Mouse (Mus musculus) ES-E14 (cell line): ENCODE measurements at regions not wholly inside any gene's neighbourhood (a gene's known extent, or its start where the extent isn't known, plus 50 kb on each side); places are given as distances from the start of the nearest gene placed in this dataset.

Experiments used
- DNase-seq: peaks from one replicate; pipeline ENCODE4 v3.0.0-alpha.2; 2013; ENCODE audit warnings: low read depth, low spot score
- H3K27ac ChIP-seq: 2 replicates; pipeline ENCODE4 v1.5.1; 2012; ENCODE audit warnings: low read depth, mild to moderate bottlenecking, low read length, moderate library complexity, mixed read lengths; ENCODE audit not compliant: poor library complexity, insufficient read depth, severe bottlenecking
- H3K36me3 ChIP-seq: 2 replicates; pipeline ENCODE4 v1.6.1; 2012; ENCODE audit warnings: mild to moderate bottlenecking, low read length, moderate library complexity, mixed read lengths; ENCODE audit not compliant: control insufficient read depth, poor library complexity, insufficient read depth, severe bottlenecking
- H3K4me1 ChIP-seq, 2 experiments: fragments of 150-350 bp in 1 of 2; sonication (generic) in 1 of 2; 2 replicates each; pipeline ENCODE4 v1.6.1; 2012; ENCODE audit warnings: low read length in 2 of 2, mild to moderate bottlenecking in 1 of 2, mixed read lengths in 1 of 2; ENCODE audit not compliant: control insufficient read depth in 2 of 2, insufficient read depth in 2 of 2, poor library complexity in 1 of 2
- H3K4me3 ChIP-seq, 2 experiments: fragments of 150-350 bp in 1 of 2; sonication (generic) in 1 of 2; 2 replicates each; pipeline ENCODE4 v1.5.1; 2012; ENCODE audit warnings: low read length in 2 of 2, low read depth in 1 of 2, mild to moderate bottlenecking in 1 of 2, mixed read lengths in 1 of 2; ENCODE audit not compliant: insufficient read depth in 1 of 2, poor library complexity in 1 of 2, severe bottlenecking in 1 of 2
- H3K9ac ChIP-seq: 2 replicates; pipeline ENCODE4 v1.6.1; 2012; ENCODE audit warnings: low read depth, mild to moderate bottlenecking, low read length, mixed read lengths; ENCODE audit not compliant: poor library complexity, insufficient read depth, severe bottlenecking
- H3K9me3 ChIP-seq: fragments of 150-350 bp; sonication (generic); 2 replicates; pipeline ENCODE4 v1.6.1; 2012; ENCODE audit warnings: low read depth, mild to moderate bottlenecking, low read length; ENCODE audit not compliant: control insufficient read depth, insufficient read depth
- CHD2 ChIP-seq: IDR thresholded peaks from 2 replicates; pipeline ENCODE4 v1.6.1; 2014; ENCODE audit warnings: mild to moderate bottlenecking, low read depth, low read length, inconsistent platforms
- HCFC1 ChIP-seq: IDR thresholded peaks from 2 replicates; pipeline ENCODE4 v1.6.1; 2012; ENCODE audit warnings: low read length, inconsistent platforms, borderline replicate concordance; ENCODE audit not compliant: insufficient read depth
- MAFK ChIP-seq: IDR thresholded peaks from 2 replicates; pipeline ENCODE4 v1.6.1; 2014; ENCODE audit warnings: mild to moderate bottlenecking, low read depth, low read length, inconsistent platforms; ENCODE audit not compliant: insufficient read depth
- ZC3H11A ChIP-seq: IDR thresholded peaks from 2 replicates; pipeline ENCODE4 v1.6.1; 2012; ENCODE audit warnings: low read depth, mild to moderate bottlenecking, inconsistent platforms, low read length, borderline replicate concordance
- ZNF384 ChIP-seq: IDR thresholded peaks from 2 replicates; pipeline ENCODE4 v1.6.1; 2012; ENCODE audit warnings: low read depth, low read length, inconsistent platforms
- in situ Hi-C, 2 experiments: fragments of 600-800 bp; cut with MboI; formaldehyde crosslinking; loops; one replicate each; pipeline ENCODE4 v1.15.1; 2025; ENCODE audit warnings: low sequenced_read_pairs in 2 of 2, inconsistent platforms in 1 of 2; ENCODE audit not compliant: unreplicated experiment in 2 of 2

DNA sequence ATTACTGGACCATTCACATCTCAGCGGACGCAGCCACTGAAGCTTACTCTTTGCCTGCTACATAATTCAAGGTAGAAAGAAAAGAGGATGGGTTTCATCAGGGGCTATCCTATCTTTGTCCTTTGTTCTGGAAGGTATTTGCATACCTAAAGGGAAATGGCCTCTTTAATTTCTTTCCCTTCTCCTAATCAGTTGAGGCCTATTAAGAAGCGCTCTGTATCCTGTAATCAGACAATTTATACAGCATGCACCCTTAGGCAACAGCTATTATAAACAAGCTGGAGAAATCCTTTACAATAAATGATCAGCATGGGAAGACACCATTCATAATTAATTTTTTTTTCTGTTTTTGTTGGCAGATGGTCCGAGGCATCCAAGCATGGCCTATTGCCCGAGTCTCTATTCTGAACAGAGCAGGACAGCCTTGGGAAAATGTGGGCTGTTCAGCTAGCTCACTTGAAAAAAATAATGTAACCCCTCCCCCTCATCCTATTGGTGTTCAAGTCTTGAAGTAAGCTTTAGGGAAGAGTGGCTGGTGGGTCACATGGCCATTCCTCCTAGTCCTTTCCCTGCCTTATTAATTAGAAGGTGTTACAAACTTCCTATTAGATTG, 158.6 kb upstream of the Sall1 start:
- Histone ChIP-seq H3K27ac (no peak overlapping the region), H3K4me1 (0 out of 4 replicates have a peak, but pooled peaks cover 0 to 3% of the 10 kb centered on the region in 2 experiments), H3K36me3 (no peaks in the 10 kb centered on the region), H3K4me3 (no peak overlapping the region), H3K9me3 (no peaks in the 10 kb centered on the region), H3K9ac (no peak overlapping the region)
- in situ Hi-C loops, result no loop called here
- TF ChIP-seq MAFK (no peak), ZNF384 (no peak), CHD2 (no peak), ZC3H11A (no peak), HCFC1 (no peak)
- DNase-seq, result no peak

DNA sequence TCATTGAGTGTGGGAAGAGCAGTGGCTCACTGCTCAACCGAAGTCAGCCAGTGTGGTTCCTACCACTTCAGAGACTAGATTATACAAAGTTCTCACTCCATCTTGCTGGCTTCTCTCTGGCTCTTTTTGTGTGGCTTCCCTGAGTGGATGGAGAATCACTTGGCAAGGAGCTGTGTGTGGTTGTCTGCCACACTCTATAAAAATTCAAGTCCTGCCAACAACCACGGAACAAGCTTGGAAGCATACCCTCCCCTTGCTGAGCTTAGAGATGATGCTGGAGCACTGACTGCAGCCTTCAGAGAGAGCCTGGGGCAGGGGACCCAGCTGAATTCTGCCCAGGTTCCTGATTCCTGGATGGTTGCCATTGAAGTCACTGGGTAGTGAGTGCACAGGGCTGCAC, 156.3 kb upstream of the Sall1 start:
- Histone ChIP-seq H3K36me3 (no peaks in the 10 kb centered on the region), H3K4me3 (no peak overlapping the region), H3K4me1 (peaks cover 0 to 3% of the 10 kb centered on the region in 2 experiments; a peak in 1 of 4 replicates), H3K27ac (no peak overlapping the region), H3K9me3 (no peaks in the 10 kb centered on the region), H3K9ac (no peak overlapping the region)
- in situ Hi-C loops, result no loop called here
- TF ChIP-seq ZNF384, result no peak
- TF ChIP-seq HCFC1, result no peak
- no peak for TF ChIP-seq ZC3H11A
- no peak for TF ChIP-seq CHD2
- TF ChIP-seq MAFK, result no peak
- no peak for DNase-seq

DNA sequence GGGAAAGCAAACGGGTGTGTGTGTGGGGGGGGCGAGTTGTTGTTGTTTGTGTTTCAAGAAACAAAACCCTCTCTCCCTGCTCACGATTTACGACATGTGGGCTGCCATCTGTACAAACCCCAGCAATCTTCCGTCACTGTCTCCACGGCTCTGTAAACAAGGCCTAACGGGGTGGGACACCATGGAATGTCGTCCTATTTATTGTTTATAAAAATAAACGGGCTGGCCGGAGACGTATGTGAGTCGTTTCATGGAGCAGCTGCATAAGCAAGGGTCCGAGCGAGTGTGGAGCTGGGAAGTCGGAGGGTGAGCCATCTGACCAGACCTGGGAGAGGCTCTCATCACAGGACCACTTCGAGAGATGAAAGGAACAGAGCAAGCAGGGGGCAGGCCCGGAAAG, 141.4 kb upstream of the Sall1 start:
- no peak overlapping the region for H3K9ac ChIP-seq
- no peaks in the 10 kb centered on the region for H3K4me1 ChIP-seq
- H3K36me3 ChIP-seq, result no peaks in the 10 kb centered on the region
- DNase-seq, result no peak
- no peak overlapping the region for H3K4me3 ChIP-seq
- H3K9me3 ChIP-seq, result no peaks in the 10 kb centered on the region
- in situ Hi-C loops, result no loop called here
- H3K27ac ChIP-seq, result no peak overlapping the region
- TF ChIP-seq HCFC1 (no peak), MAFK (no peak), ZC3H11A (no peak), ZNF384 (no peak), CHD2 (no peak)

DNA sequence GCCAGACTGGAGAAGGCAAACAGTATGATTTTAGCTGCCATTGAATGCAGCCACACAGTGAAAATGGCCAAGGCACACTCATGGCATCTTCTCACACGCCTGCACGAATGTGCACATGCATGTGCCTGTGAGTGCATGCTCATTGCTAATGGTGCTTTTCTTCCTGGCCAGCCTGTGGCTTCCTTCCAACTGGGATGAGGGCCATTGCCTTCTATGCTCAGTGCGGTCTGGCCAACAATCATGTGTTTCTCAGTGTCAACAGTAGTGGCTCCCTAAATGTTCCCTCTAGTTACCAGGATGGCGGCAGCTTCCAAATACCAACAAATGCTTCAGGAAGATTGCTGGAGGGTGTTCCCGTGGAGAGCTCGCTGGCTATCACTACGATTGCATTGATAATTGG, 131.7 kb upstream of the Sall1 start:
- Histone ChIP-seq H3K27ac (no peak overlapping the region), H3K4me3 (no peak overlapping the region), H3K9me3 (no peaks in the 10 kb centered on the region), H3K9ac (no peak overlapping the region), H3K36me3 (no peaks in the 10 kb centered on the region), H3K4me1 (no peaks in the 10 kb centered on the region)
- DNase-seq, result no peak
- no peak for TF ChIP-seq HCFC1
- in situ Hi-C loops, result no loop called here

DNA sequence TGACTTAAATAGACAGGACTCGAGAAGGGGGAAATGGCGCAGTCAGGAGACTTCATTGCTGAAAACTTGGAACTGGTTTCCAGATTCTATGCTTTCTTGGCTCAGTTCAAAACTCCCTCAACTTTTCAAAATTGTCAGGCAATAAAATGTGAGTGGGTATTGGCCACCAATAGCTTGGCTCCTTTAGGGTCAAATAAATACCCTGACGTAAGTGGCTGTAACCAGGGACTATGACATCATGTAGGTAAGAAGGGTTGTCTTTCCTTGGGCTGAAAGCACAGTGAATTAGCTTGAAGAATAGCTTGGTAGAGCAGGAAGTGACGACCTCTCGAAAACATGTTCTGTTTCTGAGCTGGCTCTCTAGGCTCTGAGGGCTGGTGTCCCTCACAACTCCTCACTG, 127.6 kb upstream of the Sall1 start:
- Histone ChIP-seq H3K4me1 (peaks cover 0 to 2% of the 10 kb centered on the region in 2 experiments; a peak in 2 of 4 replicates), H3K9ac (no peak overlapping the region), H3K4me3 (no peak overlapping the region), H3K36me3 (no peaks in the 10 kb centered on the region), H3K27ac (no peak overlapping the region), H3K9me3 (no peaks in the 10 kb centered on the region)
- in situ Hi-C loops, result no loop called here
- DNase-seq, result no peak
- TF ChIP-seq ZC3H11A, result no peak
